Mouse (Mus musculus) liver, adult 2 months (tissue): ENCODE results near the gene Aars2. TPM values are rescaled to one million over a fixed set of nuclear protein-coding genes. Genes with fewer than 3 reads are reported as not detected.

Experiments used
- DNase-seq: peaks from one replicate; pipeline ENCODE4 v3.0.0-alpha.2; 2011; ENCODE audit warnings: low read depth, low spot score; ENCODE audit errors: extremely low read depth
- H3K27ac ChIP-seq: fragments of 200-500 bp; replicated peaks from 2 replicates; pipeline ENCODE4 v1.5.1; 2012; ENCODE audit warnings: low read depth, mild to moderate bottlenecking, control low read depth, inconsistent platforms, low read length; ENCODE audit not compliant: insufficient read depth
- H3K27me3 ChIP-seq: fragments of 200-500 bp; 2 replicates; pipeline ENCODE4 v1.6.1; 2012; ENCODE audit warnings: mild to moderate bottlenecking, moderate library complexity, low read length, inconsistent platforms; ENCODE audit not compliant: control insufficient read depth, insufficient read depth
- H3K36me3 ChIP-seq: fragments of 200-500 bp; 2 replicates; pipeline ENCODE4 v1.6.1; 2012; ENCODE audit warnings: low read length, inconsistent platforms; ENCODE audit not compliant: control insufficient read depth, insufficient read depth
- H3K4me1 ChIP-seq: fragments of 200-500 bp; 2 replicates; pipeline ENCODE4 v1.6.1; 2011; ENCODE audit warnings: low read length; ENCODE audit not compliant: control insufficient read depth, insufficient read depth
- H3K4me3 ChIP-seq: fragments of 200-500 bp; 2 replicates; pipeline ENCODE4 v1.5.1; 2011; ENCODE audit warnings: low read depth, mild to moderate bottlenecking, control low read depth, low read length, moderate library complexity; ENCODE audit not compliant: insufficient read depth
- H3K79me2 ChIP-seq: fragments of 200-500 bp; 2 replicates; pipeline ENCODE4 v1.6.1; 2012; ENCODE audit warnings: inconsistent platforms, mild to moderate bottlenecking, low read length, moderate library complexity; ENCODE audit not compliant: control insufficient read depth, insufficient read depth
- H3K9ac ChIP-seq: fragments of 200-500 bp; 2 replicates; pipeline ENCODE4 v1.6.1; 2012; ENCODE audit warnings: low read depth, mild to moderate bottlenecking, control low read depth, inconsistent platforms, low read length
- CTCF ChIP-seq: fragments of 200-500 bp; IDR thresholded peaks from 2 replicates; pipeline ENCODE4 v1.5.1; 2011; ENCODE audit warnings: low read depth, low read length, control low read depth
- POLR2A ChIP-seq: fragments of 200-500 bp; IDR thresholded peaks from 2 replicates; pipeline ENCODE4 v1.6.1; 2011; ENCODE audit warnings: low read length, control low read depth; ENCODE audit not compliant: insufficient read depth; ENCODE audit errors: extremely low read depth
- WGBS: fragments of 180-500 bp; shearing (Covaris S2); methylation state at CpG from one replicate; pipeline ENCODE4 v1.1.7; 2018; 5-methylcytosine and 5-hydroxymethylcytosine counted together
- polyA plus RNA-seq: library from polyadenylated mRNA; depleted of rRNA; stranded (reverse); fragments of >200 nt; gene quantifications from 2 replicates; pipeline ENCODE4 v1.2.3, GENCODE M21; 2012
- total RNA-seq: library from RNA; depleted of rRNA; stranded (reverse); fragments of >200 nt; gene quantifications from 2 replicates; pipeline ENCODE4 v1.2.3, GENCODE M21; 2014

Aars2 gene
- total and polyA plus RNA-seq, 2 experiments: 10.6 to 21.4 TPM

DNA sequence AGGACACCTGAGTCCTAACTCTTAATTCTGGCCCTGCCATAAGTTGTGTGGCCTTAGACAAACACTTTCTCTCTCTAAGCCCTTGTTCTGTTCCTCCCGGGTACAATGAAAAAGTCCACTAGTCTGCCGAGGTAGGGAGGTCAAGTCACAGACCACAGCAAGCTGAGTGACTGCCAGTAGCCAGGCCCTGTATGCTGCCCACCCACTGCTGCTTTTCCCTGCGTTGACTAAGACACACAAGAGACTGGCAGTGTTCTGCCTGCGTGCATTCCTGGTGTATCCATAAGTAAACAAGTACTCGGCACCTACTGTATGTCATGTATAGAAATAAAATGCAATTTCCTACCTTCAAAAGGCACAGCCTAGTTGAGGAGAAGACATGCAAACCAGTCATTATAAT is 43.6 kb downstream of the Aars2 start:
- Histone ChIP-seq H3K4me1 (no peaks in the 10 kb centered on the region), H3K27me3 (peaks cover 21% of the 10 kb centered on the region), H3K79me2 (no peaks in the 10 kb centered on the region), H3K9ac (no peak overlapping the region), H3K27ac (no peak overlapping the region), H3K36me3 (no peaks in the 10 kb centered on the region), H3K4me3 (no peak overlapping the region)
- TF ChIP-seq CTCF (no peak), POLR2A (no peak)
- DNase-seq: no peak
- WGBS: 31% methylated on average over 5 of the region's 5 CpGs

DNA sequence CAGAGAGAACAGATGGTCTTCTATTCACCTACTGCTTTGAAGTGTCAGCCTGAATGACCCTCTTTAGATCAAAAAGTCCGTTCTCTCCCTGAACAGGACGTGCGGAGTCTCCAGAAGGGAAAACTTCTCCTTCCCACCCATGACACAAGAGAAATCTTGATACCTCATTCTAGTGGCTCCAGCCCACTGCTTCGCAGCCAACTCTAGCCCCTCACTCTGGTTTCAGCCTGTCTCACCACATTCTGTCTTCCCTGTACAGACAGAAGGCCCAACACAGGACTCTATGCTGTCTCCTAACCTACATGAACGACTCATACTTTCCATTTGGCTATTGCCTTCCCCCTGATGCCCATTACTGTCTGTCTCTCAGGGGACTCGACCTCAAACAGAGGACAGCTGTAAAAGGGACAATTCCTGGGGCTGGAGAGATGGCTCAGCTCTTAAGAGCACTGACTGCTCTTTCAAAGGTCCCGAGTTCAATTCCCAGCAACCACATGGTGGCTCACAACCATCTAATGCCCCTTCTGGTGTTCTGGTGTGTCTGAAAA is 44.7 kb downstream of the Aars2 start:
- no peak overlapping the region for H3K9ac ChIP-seq
- no peak overlapping the region for H3K27ac ChIP-seq
- DNase-seq: no peak
- 79% methylated on average over 7 of the region's 7 CpGs for WGBS
- peaks cover 16% of the 10 kb centered on the region for H3K27me3 ChIP-seq
- H3K36me3 ChIP-seq: no peaks in the 10 kb centered on the region
- no peak overlapping the region for H3K4me3 ChIP-seq
- TF ChIP-seq POLR2A (no peak), CTCF (no peak)
- no peaks in the 10 kb centered on the region for H3K79me2 ChIP-seq
- H3K4me1 ChIP-seq: no peaks in the 10 kb centered on the region

DNA sequence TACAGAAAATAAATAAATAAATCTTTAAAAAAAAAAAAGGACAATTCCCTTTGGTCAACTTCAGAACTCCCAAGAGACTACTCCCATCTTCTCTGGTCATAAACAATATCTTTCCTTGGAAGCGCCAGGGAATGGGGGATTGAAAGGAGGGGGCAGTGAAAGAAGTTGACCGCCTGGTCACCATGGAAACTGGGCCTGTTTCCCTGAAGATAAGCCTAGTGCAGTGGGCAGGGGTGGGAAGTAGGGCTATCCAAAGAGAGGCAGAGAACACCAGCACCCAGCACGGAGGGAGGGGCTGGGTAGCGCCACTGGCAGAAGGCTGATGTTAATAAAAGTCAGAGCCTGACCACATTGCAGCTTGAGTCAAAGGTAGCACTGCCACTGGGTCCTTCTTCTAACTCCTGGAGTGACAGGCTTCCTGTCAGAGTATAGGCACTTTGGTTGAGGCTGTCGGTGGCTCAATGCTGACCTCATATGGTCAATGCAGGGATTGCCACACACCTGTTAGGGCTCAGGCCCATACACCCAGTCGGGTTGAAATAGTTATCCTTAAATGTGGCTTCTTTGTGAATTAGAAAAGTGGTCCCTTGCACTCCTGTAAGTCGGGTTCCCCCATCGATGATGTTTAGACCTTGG is 45.3 kb downstream of the Aars2 start:
- DNase-seq: peak; percentile 47
- Histone ChIP-seq H3K79me2 (no peaks in the 10 kb centered on the region), H3K9ac (no peak overlapping the region), H3K36me3 (no peaks in the 10 kb centered on the region), H3K27me3 (peaks cover 13% of the 10 kb centered on the region), H3K4me1 (no peaks in the 10 kb centered on the region), H3K4me3 (no peak overlapping the region), H3K27ac (no peak overlapping the region)
- 8% methylated on average over 8 of the region's 8 CpGs for WGBS
- TF ChIP-seq CTCF: peak; percentile 93
- no peak for TF ChIP-seq POLR2A

DNA sequence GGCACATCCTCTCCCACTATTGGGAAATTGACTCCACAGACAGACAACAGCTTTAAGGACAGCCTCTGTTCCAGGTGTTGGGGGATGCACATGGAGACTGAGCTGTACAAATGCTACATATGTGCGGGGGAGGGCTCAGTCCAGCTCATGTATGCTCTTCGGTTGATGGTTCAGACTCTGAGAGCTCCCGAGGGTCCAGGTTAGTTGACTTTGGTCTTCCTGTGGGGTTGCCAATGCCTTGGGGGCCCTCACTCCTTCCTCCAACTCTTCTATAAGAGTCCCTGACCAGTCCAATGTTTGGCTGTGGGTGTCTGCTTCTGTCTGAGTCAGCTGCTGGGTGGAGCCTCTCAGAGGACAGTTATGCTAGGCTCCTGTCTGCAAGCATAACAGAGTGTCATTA is 46.4 kb downstream of the Aars2 start:
- 84% methylated on average over 3 of the region's 3 CpGs for WGBS
- DNase-seq: no peak

DNA sequence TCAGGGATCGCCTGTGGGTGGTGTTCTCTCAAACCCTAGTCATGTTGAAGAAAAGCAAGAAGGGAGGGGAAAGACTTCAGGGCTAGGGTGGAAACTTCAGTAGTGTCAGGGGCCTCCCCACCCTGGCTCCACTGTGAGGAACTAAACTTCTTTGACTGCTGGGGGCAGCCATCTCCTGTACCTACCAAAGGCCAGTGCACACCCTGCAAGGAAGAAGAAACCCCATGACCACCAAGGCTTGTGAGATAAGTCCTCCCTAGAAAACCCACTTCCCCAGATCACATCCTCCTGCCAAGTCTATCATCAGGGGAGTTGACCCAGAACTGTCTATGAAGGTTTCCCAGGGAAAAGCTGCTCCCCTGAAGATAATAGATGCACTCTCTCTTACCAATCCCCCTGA is 47.8 kb downstream of the Aars2 start:
- WGBS: 47% methylated on average over 1 of the region's 1 CpGs
- no peaks in the 10 kb centered on the region for H3K79me2 ChIP-seq
- DNase-seq: no peak
- TF ChIP-seq POLR2A: no peak
- H3K27ac ChIP-seq: no peak overlapping the region
- H3K9ac ChIP-seq: no peak overlapping the region
- H3K36me3 ChIP-seq: no peaks in the 10 kb centered on the region
- H3K4me1 ChIP-seq: no peaks in the 10 kb centered on the region
- H3K27me3 ChIP-seq: peaks cover 2% of the 10 kb centered on the region; the same call in 1 of the 2 replicates
- H3K4me3 ChIP-seq: no peak overlapping the region

More for the DNA sequence above, 46.4 kb downstream of the Aars2 start:
- no peaks in the 10 kb centered on the region for H3K79me2 ChIP-seq
- peaks cover 11% of the 10 kb centered on the region; the same call in 1 of the 2 replicates for H3K27me3 ChIP-seq
- no peaks in the 10 kb centered on the region for H3K36me3 ChIP-seq
- no peak overlapping the region for H3K9ac ChIP-seq
- no peaks in the 10 kb centered on the region for H3K4me1 ChIP-seq
- TF ChIP-seq POLR2A (no peak), CTCF (no peak)
- no peak overlapping the region for H3K27ac ChIP-seq
- H3K4me3 ChIP-seq: no peak overlapping the region

DNA sequence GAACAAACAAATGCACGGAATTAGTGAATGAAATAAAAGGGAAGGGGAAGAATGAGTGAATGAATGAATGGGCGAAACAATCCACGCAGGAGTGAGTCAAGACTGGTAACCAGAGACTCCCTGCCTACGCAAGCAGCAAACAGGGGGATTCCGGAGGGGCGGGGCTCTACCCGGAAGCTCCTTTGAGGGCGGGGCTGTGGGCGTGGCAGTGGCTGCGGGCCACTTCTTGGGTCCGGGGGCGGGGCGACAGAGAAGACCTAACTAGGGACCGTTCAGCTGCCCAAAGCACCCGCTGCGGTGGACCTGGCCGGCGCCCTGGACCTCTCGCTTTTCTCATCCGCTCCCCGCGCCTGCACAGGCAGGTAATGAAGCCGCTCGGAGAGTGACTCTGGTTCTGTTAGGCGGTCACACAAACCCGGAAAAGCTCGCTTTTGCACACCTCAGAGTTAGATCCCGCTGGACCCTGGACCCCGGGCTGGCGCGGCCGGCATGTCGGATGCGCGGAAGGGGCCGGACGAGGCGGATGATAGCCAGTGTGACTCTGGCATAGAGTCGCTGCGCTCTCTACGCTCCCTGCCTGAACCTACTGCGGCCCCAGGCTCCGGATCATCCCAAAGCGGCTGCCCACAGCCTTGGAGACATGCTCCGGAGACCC is 48.9 kb downstream of the Aars2 start, which contains the start of gene Nfkbie:
TSS of gene Nfkbie (plus strand) at position 252 of the 655 bp plus-strand sequence.
- peak within 1 kb of the TSS; percentile 68 for H3K9ac ChIP-seq
- H3K27ac ChIP-seq: no peak within 1 kb of the TSS
- H3K4me1 ChIP-seq: no peaks in the 10 kb centered on the region
- H3K36me3 ChIP-seq: no peaks in the 10 kb centered on the region
- under 1% methylated on average over 45 of the region's 45 CpGs for WGBS
- H3K4me3 ChIP-seq: peak within 1 kb of the TSS; percentile 71
- TF ChIP-seq POLR2A: peak; percentile 65
- no peak for TF ChIP-seq CTCF
- H3K27me3 ChIP-seq: no peaks in the 10 kb centered on the region
- no peaks in the 10 kb centered on the region for H3K79me2 ChIP-seq
- peak; percentile 59 for DNase-seq
